Mouse (Mus musculus) heart, postnatal 0 days (tissue): ENCODE data around the gene Macrod1.

Experiments
- CTCF ChIP-seq: IDR thresholded peaks from 2 replicates; pipeline ENCODE4 v1.5.1; 2016; ENCODE audit warnings: antibody characterized with exemption, control low read depth, low read depth
- EP300 ChIP-seq: IDR thresholded peaks from 2 replicates; pipeline ENCODE4 v1.6.1; 2016; ENCODE audit warnings: antibody characterized with exemption, low read depth

DNA sequence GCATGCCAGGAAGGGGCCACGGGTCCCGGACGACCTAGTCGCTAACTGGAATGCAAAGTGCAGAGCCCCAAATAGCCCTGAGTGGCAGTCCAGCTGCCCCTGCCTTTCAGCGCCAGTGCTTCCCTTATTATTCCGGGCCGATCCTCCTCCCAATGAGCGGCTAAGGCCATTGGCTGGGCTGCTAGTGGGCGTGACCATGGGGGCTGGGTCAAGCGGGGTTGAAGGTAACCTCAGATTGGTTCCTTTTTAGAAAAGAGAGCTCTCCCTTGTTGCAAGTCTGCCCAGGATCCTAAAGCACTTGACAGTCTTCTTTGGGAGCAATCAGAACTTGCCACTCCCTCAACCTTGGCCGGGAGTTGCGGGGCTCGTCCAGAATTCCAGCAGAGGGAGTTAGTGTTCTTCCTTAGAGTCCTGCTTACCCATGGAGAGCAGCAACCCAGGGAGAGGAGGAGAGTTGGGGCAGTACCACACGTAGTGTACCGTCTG, 1.2 kb downstream of the Macrod1 start:
- TF ChIP-seq CTCF, result peak; percentile 46
- no peak for TF ChIP-seq EP300
